In genomic region chr11:97545808-97546560, GRCm38 (mm10) we compare ENCODE assay signal across 9 mouse cellular contexts. TPM values are rescaled to one million over a fixed set of nuclear protein-coding genes. Genes with fewer than 3 reads are reported as not detected.
DNase-seq lines count a peak whose midpoint lies in the region; ATAC-seq lines count a peak whose summit lies in the region.
"Had no signal": no experiment of that assay in that cellular context is flagged by ENCODE, and none has a peak within 500 bp of the region (broad histone marks: within the 10 kb centered on the region; RNA-seq: fewer than 3 reads in every experiment).

No protein-coding gene starts in this region.

- no peaks in the 10 kb centered on the region for H3K9me3 ChIP-seq in embryonic facial prominence, embryonic 14.5 days (ENCODE audit: control insufficient read depth, low read length)
- no peaks in the 10 kb centered on the region for H3K9me3 ChIP-seq in limb, embryonic 15.5 days

- H3K4me1 ChIP-seq in embryonic facial prominence, embryonic 14.5 days (ENCODE audit: control insufficient read depth, insufficient read depth, low read length): peaks cover 6% of the 10 kb centered on the region; the same call in 1 of the 2 replicates
- peaks cover 18% of the 10 kb centered on the region for H3K4me1 ChIP-seq in limb, embryonic 15.5 days

- ATAC-seq in embryonic facial prominence, embryonic 14.5 days (ENCODE audit: low read depth): 0 out of 2 replicates have a peak, but pooled peaks have one; percentile 16
- no peak for ATAC-seq in limb, embryonic 15.5 days (ENCODE audit: insufficient number of reproducible peaks, low FRiP score, low TSS enrichment, low read depth)
- ATAC-seq in frontal cortex, adult (ENCODE audit: low TSS enrichment): no peak

- peak overlapping the region; percentile 99 for H3K4me2 ChIP-seq in embryonic facial prominence, embryonic 14.5 days (ENCODE audit: low read depth, low read length)
- peak overlapping the region; percentile 99 for H3K4me2 ChIP-seq in limb, embryonic 15.5 days

- 5% methylated on average over 26 of the region's 26 CpGs for WGBS in embryonic facial prominence, embryonic 14.5 days
- WGBS in limb, embryonic 15.5 days: 4% methylated on average over 26 of the region's 26 CpGs

- H3K36me3 ChIP-seq in embryonic facial prominence, embryonic 14.5 days (ENCODE audit: control insufficient read depth, insufficient read depth, low read length): no peaks in the 10 kb centered on the region
- H3K36me3 ChIP-seq in limb, embryonic 15.5 days: no peaks in the 10 kb centered on the region
- H3K36me3 ChIP-seq: G1E had no signal

- H3K27me3 ChIP-seq in embryonic facial prominence, embryonic 14.5 days (replicated peaks; ENCODE audit: control insufficient read depth, insufficient read depth, low read length): peaks cover 67% of the 10 kb centered on the region
- peaks cover 97% of the 10 kb centered on the region for H3K27me3 ChIP-seq in limb, embryonic 15.5 days

- no peak overlapping the region for H3K27ac ChIP-seq in embryonic facial prominence, embryonic 14.5 days (replicated peaks; ENCODE audit: low read depth, low read length)
- H3K27ac ChIP-seq in limb, embryonic 15.5 days: no peak overlapping the region

- DNase-seq in heart, adult 11 months: peak; percentile 83
- DNase-seq in heart, adult 18-20 months: no peak
- peak; percentile 60 for DNase-seq in 416B (ENCODE audit: low read depth)
- no peak for DNase-seq in embryonic facial prominence, embryonic 14.5 days (ENCODE audit: low spot score)
- DNase-seq in right cerebral cortex, postnatal 4 days: no peak
- no peak for DNase-seq in gastrocnemius, postnatal 4 days (ENCODE audit: low spot score in 2 of 2)

- peak overlapping the region; percentile 57 for H3K4me3 ChIP-seq in embryonic facial prominence, embryonic 14.5 days (ENCODE audit: low read depth, low read length)
- peak overlapping the region; percentile 55 for H3K4me3 ChIP-seq in limb, embryonic 15.5 days

- peak overlapping the region; percentile 65; the same call in 1 of the 2 replicates for H3K9ac ChIP-seq in embryonic facial prominence, embryonic 14.5 days (ENCODE audit: low read depth, low read length)
- no peak overlapping the region for H3K9ac ChIP-seq in limb, embryonic 15.5 days

RNA-seq across cellular contexts. Expression of gene Srcin1, which starts 30.0 kb away (rescaled TPM):
- under 1 TPM; 0.18 to 0.25 TPM for total RNA-seq in heart, adult 18-20 months (2021)
- 0.76 and 1.6 TPM in 2 replicates for polyA plus RNA-seq in embryonic facial prominence, embryonic 14.5 days (2014; fragmentation: Nextera tagmentation; extraction: Ambion mirVana)
- polyA plus RNA-seq in limb, embryonic 15.5 days (2015; fragmentation: Nextera tagmentation; extraction: Ambion mirVana): 0.89 and 0.92 TPM in 2 replicates
- total RNA-seq in gastrocnemius, postnatal 4 days (2021): 1 to 10 TPM; 1.3 to 1.7 TPM

RNA-seq across cellular contexts. Expression of gene 4933428G20Rik, which starts 45.8 kb away (rescaled TPM):
- not detected for total RNA-seq in heart, adult 18-20 months (2021)
- polyA plus RNA-seq in embryonic facial prominence, embryonic 14.5 days (2014; fragmentation: Nextera tagmentation; extraction: Ambion mirVana): 0.13 TPM in 1 of 2 replicates, not detected in the other
- polyA plus RNA-seq in limb, embryonic 15.5 days (2015; fragmentation: Nextera tagmentation; extraction: Ambion mirVana): 0.93 and 1.1 TPM in 2 replicates
- total RNA-seq in gastrocnemius, postnatal 4 days (2021): not detected
- total RNA-seq: G1E had no signal
- polyA plus RNA-seq: G1E had no signal

Comparison
In these comparisons a context has a peak if more than half of its experiments do, and no peak if none do; other contexts are left out.
1. DNase-seq: peak in heart, adult 11 months (single experiment) and 416B (single experiment); none in heart, adult 18-20 months (0 of 2), embryonic facial prominence, embryonic 14.5 days (single experiment), right cerebral cortex, postnatal 4 days (single experiment) and gastrocnemius, postnatal 4 days (0 of 2).